Mouse (Mus musculus): ENCODE data around the gene Klhl30. TPM values are rescaled to one million over a fixed set of nuclear protein-coding genes. Genes with fewer than 3 reads are reported as not detected.
A peak's percentile ranks its signal among the peaks of the same experiment; 100 is the strongest.

Gene Klhl30
- total and polyA plus RNA-seq, 2 experiments from 2014 or later: 0.12 to 0.24 TPM

DNA sequence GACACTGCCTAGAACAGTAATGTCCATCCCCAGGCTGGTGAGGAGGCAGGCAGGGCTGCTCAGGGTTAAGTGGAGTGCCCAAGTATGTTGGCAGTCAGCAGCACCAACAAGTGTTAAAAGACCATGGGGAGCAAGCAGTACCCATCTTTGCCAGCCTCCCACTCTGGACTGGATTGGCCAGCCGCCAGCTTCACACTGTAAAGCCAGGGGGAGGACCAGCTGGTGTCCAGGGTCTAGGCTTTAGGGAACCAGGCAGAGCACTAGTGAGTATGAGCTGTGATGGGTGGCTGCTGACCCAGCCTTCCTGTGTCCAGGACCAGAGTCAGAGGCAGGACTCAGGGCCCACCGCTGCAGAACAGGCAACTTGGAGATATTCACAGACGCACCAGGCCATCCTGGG is 6.8 kb upstream of the Klhl30 start:
- H3K4me2 ChIP-seq (ENCODE audit: low read depth): no peak overlapping the region
- no peak overlapping the region for H3K27ac ChIP-seq (ENCODE audit: low read depth, low read length)
- TF ChIP-seq CTCF (IDR thresholded peaks at IDR 0.05; ENCODE audit: low read depth): no peak
- no peaks in the 10 kb centered on the region for H3K4me1 ChIP-seq (ENCODE audit: insufficient read depth)
- no peaks in the 10 kb centered on the region for H3K36me3 ChIP-seq (ENCODE audit: insufficient read depth)
- DNase-seq (peak; percentile 14), ATAC-seq (no peak)
- no peak overlapping the region for H3K4me3 ChIP-seq (ENCODE audit: low read depth, low read length)
- no peaks in the 10 kb centered on the region for H3K9me3 ChIP-seq (ENCODE audit: low read length)
- no peak overlapping the region for H3K9ac ChIP-seq
- WGBS: 75% methylated on average over 3 of the region's 3 CpGs
- peaks cover 28% of the 10 kb centered on the region for H3K27me3 ChIP-seq (ENCODE audit: insufficient read depth, low read length)

DNA sequence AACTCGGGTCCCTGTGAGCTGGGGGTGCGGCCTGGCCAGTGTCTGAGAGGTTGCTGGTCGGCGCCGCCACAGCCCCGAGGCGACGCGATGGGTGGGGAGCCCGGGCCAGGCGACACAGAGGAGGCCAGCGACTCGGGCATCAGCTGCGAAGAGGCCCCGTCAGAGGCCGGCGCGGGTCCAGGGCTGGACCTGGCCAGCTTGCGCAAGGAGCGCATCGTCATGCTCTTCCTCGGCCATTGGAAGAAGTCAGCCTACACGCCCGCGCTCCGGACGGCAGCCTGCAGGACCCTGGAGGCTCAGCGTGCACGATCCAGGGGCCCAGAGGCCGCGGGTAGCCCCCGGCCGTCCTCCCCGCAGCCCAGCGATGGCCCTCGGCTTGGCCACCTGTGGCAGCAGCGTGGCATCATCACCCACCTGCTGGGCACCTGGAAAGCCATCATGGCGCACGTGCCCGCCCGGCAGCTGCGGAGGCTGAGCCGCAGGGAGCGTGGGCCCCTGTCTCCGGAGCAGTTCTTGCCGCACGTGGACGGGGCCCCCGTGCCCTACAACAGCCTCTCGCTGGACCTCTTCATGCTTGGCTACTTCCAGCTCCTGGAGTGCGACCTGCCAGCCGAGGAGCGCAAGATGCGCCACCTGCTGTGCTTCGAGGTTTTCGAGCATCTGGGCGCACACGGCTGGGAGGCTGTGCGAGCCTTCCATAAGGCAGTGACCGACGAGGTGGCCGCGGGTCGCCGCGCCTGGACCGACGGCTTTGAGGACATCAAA is 5.7 kb upstream of the Klhl30 start:
- TF ChIP-seq CTCF (IDR thresholded peaks at IDR 0.05; ENCODE audit: low read depth): peak; percentile 18; the same call in 1 of the 2 replicates
- no peaks in the 10 kb centered on the region for H3K36me3 ChIP-seq (ENCODE audit: insufficient read depth)
- H3K4me1 ChIP-seq (ENCODE audit: insufficient read depth): no peaks in the 10 kb centered on the region
- no peaks in the 10 kb centered on the region for H3K9me3 ChIP-seq (ENCODE audit: low read length)
- peak; percentile 11 for DNase-seq
- H3K4me3 ChIP-seq (ENCODE audit: low read depth, low read length): peak overlapping the region; percentile 28
- WGBS: 6% methylated on average over 68 of the region's 68 CpGs
- ATAC-seq: peak; percentile 42; the same call in 1 of the 2 replicates
- H3K9ac ChIP-seq: peak overlapping the region; percentile 39
- H3K27ac ChIP-seq (ENCODE audit: low read depth, low read length): no peak overlapping the region
- H3K4me2 ChIP-seq (ENCODE audit: low read depth): peak overlapping the region; percentile 53
- peaks cover 28% of the 10 kb centered on the region for H3K27me3 ChIP-seq (ENCODE audit: insufficient read depth, low read length)

DNA sequence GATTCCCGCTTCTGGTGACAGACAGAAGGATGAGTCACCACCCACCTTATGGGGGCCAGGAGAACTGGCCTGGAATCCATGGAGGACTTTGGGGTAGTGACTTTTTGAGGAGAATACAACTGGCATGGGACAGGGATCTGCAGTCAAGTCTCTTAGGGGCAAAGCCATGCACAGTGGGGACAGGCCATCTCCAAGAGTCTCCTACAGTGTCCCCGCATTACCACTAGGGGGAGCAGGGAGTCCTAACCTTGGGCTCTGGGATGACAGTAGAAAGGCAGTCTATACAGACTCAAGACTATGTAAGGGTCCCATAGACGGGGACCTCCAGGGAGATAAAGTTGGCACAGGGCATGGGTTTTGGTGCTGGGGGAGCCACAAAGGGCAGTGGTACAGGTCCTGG is 3.9 kb upstream of the Klhl30 start:
- peak; percentile 79 for TF ChIP-seq CTCF (IDR thresholded peaks at IDR 0.05; ENCODE audit: low read depth)
- 33% methylated on average over 3 of the region's 3 CpGs for WGBS
- Histone ChIP-seq H3K9me3 (ENCODE audit: low read length) (no peaks in the 10 kb centered on the region), H3K4me3 (ENCODE audit: low read depth, low read length) (no peak overlapping the region), H3K27ac (ENCODE audit: low read depth, low read length) (no peak overlapping the region), H3K9ac (no peak overlapping the region), H3K4me2 (ENCODE audit: low read depth) (no peak overlapping the region), H3K36me3 (ENCODE audit: insufficient read depth) (no peaks in the 10 kb centered on the region), H3K4me1 (ENCODE audit: insufficient read depth) (no peaks in the 10 kb centered on the region), H3K27me3 (ENCODE audit: insufficient read depth, low read length) (peaks cover 28% of the 10 kb centered on the region)
- ATAC-seq (peak; percentile 76), DNase-seq (peak; percentile 59)

DNA sequence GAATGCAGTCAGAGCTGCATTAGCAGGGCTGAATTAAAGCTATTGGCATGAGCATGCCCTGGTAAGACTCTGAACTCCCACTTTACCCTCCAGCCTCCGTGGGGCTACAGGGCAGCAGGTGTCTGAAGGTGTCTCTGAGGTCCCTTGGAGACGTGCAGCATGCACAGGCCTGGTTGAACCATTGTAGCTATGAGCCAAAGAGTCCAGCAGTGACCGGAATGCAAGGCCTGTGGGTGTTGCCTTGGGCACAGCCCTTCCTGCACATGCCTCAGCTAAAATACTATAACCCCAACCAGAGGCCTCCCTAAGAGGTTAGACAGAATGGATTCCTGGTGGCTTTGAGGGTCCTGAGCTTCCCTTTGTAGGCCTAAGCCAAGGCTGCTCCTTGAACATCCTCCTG is 433 bp downstream of the Klhl30 start:
- H3K4me3 ChIP-seq (ENCODE audit: low read depth, low read length): no peak overlapping the region
- 72% methylated on average over 3 of the region's 3 CpGs for WGBS
- ATAC-seq (no peak), DNase-seq (no peak)
- no peaks in the 10 kb centered on the region for H3K4me1 ChIP-seq (ENCODE audit: insufficient read depth)
- H3K9me3 ChIP-seq (ENCODE audit: low read length): no peaks in the 10 kb centered on the region
- H3K4me2 ChIP-seq (ENCODE audit: low read depth): no peak overlapping the region
- H3K27me3 ChIP-seq (ENCODE audit: insufficient read depth, low read length): peaks cover 6% of the 10 kb centered on the region
- TF ChIP-seq CTCF (IDR thresholded peaks at IDR 0.05; ENCODE audit: low read depth): no peak
- H3K27ac ChIP-seq (ENCODE audit: low read depth, low read length): no peak overlapping the region
- H3K36me3 ChIP-seq (ENCODE audit: insufficient read depth): no peaks in the 10 kb centered on the region
- no peak overlapping the region for H3K9ac ChIP-seq

DNA sequence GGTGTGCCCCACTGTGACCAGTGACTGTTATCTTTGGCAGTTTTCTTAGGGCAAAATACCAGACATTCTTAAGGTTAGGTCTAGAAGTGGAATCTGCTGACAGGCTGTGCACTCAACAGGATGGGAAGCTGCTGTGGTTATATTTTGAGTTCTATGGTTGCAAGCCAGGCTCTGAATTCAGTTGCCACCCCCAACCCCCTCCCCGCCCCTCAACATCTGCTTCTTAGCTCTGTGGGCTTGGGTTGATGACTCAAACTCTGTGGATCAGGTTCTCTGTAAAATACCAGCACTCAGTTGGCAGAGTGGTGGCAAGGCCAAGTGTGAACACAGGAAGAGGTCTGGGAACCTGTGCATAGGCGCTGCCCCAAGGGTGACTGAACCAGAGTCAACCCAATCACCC is 1.5 kb downstream of the Klhl30 start:
- no peaks in the 10 kb centered on the region for H3K27me3 ChIP-seq (ENCODE audit: insufficient read depth, low read length)
- 87% methylated on average over 2 of the region's 2 CpGs for WGBS

DNA sequence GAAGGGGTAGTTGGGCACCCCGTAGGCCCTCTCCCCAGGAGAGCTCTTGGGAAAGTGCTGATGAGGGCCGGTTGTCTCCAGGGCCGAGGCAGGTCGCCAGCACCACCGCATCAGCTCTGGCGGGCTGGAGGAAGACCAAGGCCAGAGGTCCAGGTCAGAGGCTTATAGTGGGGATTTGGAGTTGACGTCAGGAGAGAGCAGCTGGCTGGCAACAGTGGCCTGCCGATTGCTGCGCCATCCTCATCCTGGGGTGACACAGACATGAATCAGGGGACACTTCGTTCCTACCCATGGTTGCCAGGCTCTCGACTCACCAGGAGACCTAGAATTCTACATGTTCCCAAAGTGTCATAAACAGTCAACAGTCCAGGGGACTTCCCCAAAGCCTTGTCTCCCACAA is 5.3 kb downstream of the Klhl30 start:
- H3K9me3 ChIP-seq (ENCODE audit: low read length): no peaks in the 10 kb centered on the region
- H3K4me2 ChIP-seq (ENCODE audit: low read depth): no peak overlapping the region
- no peak overlapping the region for H3K9ac ChIP-seq
- no peaks in the 10 kb centered on the region for H3K27me3 ChIP-seq (ENCODE audit: insufficient read depth, low read length)
- no peaks in the 10 kb centered on the region for H3K36me3 ChIP-seq (ENCODE audit: insufficient read depth)
- DNase-seq (no peak), ATAC-seq (no peak)
- 89% methylated on average over 11 of the region's 11 CpGs for WGBS
- H3K27ac ChIP-seq (ENCODE audit: low read depth, low read length): no peak overlapping the region
- no peaks in the 10 kb centered on the region for H3K4me1 ChIP-seq (ENCODE audit: insufficient read depth)
- no peak overlapping the region for H3K4me3 ChIP-seq (ENCODE audit: low read depth, low read length)
- TF ChIP-seq CTCF (IDR thresholded peaks at IDR 0.05; ENCODE audit: low read depth): no peak

More for the DNA sequence above, 1.5 kb downstream of the Klhl30 start:
- H3K27ac ChIP-seq (ENCODE audit: low read depth, low read length): no peak overlapping the region
- no peak for ATAC-seq
- H3K4me2 ChIP-seq (ENCODE audit: low read depth): no peak overlapping the region
- no peak for TF ChIP-seq CTCF (IDR thresholded peaks at IDR 0.05; ENCODE audit: low read depth)
- H3K4me3 ChIP-seq (ENCODE audit: low read depth, low read length): no peak overlapping the region
- H3K36me3 ChIP-seq (ENCODE audit: insufficient read depth): no peaks in the 10 kb centered on the region
- no peak overlapping the region for H3K9ac ChIP-seq
- no peaks in the 10 kb centered on the region for H3K9me3 ChIP-seq (ENCODE audit: low read length)
- H3K4me1 ChIP-seq (ENCODE audit: insufficient read depth): no peaks in the 10 kb centered on the region
- DNase-seq: no peak

DNA sequence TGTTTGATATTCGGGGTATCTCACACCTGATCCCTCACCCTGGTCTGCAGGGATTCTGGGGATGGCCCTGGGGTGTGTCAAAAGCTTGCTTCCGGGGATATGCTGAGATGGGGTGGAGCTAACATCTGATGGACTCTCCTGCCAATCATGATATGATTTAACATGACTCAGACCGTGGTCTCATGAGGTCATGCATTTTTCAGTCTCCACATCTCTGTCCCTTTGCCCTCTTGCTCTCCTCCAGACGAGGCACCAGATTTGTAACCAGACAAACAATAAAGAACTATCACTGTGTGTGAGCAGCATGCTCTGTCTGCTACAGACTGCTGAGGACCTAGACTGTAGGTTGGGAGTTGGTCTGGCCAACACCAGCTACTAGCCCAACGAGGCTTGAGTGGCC is 11.3 kb downstream of the Klhl30 start:
- Histone ChIP-seq H3K4me3 (ENCODE audit: low read depth, low read length) (no peak overlapping the region), H3K4me1 (ENCODE audit: insufficient read depth) (no peaks in the 10 kb centered on the region), H3K4me2 (ENCODE audit: low read depth) (no peak overlapping the region), H3K27me3 (ENCODE audit: insufficient read depth, low read length) (peaks cover 9% of the 10 kb centered on the region; the same call in 1 of the 2 replicates), H3K9me3 (ENCODE audit: low read length) (peaks cover 4% of the 10 kb centered on the region; the same call in 1 of the 2 replicates), H3K36me3 (ENCODE audit: insufficient read depth) (no peaks in the 10 kb centered on the region), H3K27ac (ENCODE audit: low read depth, low read length) (no peak overlapping the region), H3K9ac (no peak overlapping the region)
- TF ChIP-seq CTCF (IDR thresholded peaks at IDR 0.05; ENCODE audit: low read depth): no peak
- ATAC-seq (no peak), DNase-seq (no peak)
- 82% methylated on average over 5 of the region's 5 CpGs for WGBS
